Mouse (Mus musculus) CH12.LX (cell line): ENCODE measurements at regions not wholly inside any gene's neighbourhood (a gene's known extent, or its start where the extent isn't known, plus 50 kb on each side); places are given as distances from the start of the nearest gene placed in this dataset.

Experiments used
- CTCF ChIP-seq, 2 experiments: IDR thresholded peaks in 1 of 2; conservative IDR thresholded peaks in 1 of 2; 2 replicates each; pipeline ENCODE4 v1.5.1; 2011 to 2012; ENCODE audit warnings: low read depth in 2 of 2, low read length in 2 of 2, improper control_type of control experiment in 1 of 2, inconsistent platforms in 1 of 2, mild to moderate bottlenecking in 1 of 2, moderate library complexity in 1 of 2
- EP300 ChIP-seq: IDR thresholded peaks from 2 replicates; pipeline ENCODE4 v1.6.1; 2011; ENCODE audit warnings: low read length, improper control_type of control experiment
- HCFC1 ChIP-seq: IDR thresholded peaks from 2 replicates; pipeline ENCODE4 v1.6.1; 2012; ENCODE audit warnings: low read depth, mild to moderate bottlenecking, inconsistent platforms, low read length, improper control_type of control experiment
- NRF1 ChIP-seq: IDR thresholded peaks from 2 replicates; pipeline ENCODE4 v1.6.1; 2014; ENCODE audit warnings: low read depth, mild to moderate bottlenecking, inconsistent platforms, low read length, improper control_type of control experiment, moderate library complexity
- POLR2A ChIP-seq: IDR thresholded peaks from 2 replicates; pipeline ENCODE4 v1.6.1; 2011; ENCODE audit warnings: low read depth, mild to moderate bottlenecking, improper control_type of control experiment, low read length
- UBTF ChIP-seq: IDR thresholded peaks from 2 replicates; pipeline ENCODE4 v1.6.1; 2012; ENCODE audit warnings: low read depth, mild to moderate bottlenecking, inconsistent platforms, low read length, improper control_type of control experiment, moderate library complexity
- ZKSCAN1 ChIP-seq: IDR thresholded peaks from 2 replicates; pipeline ENCODE4 v1.6.1; 2012; ENCODE audit warnings: low read depth, inconsistent platforms, low read length, improper control_type of control experiment, borderline replicate concordance
- ZNF384 ChIP-seq: IDR thresholded peaks from 2 replicates; pipeline ENCODE4 v1.6.1; 2012; ENCODE audit warnings: low read depth, low read length, improper control_type of control experiment, inconsistent platforms

DNA sequence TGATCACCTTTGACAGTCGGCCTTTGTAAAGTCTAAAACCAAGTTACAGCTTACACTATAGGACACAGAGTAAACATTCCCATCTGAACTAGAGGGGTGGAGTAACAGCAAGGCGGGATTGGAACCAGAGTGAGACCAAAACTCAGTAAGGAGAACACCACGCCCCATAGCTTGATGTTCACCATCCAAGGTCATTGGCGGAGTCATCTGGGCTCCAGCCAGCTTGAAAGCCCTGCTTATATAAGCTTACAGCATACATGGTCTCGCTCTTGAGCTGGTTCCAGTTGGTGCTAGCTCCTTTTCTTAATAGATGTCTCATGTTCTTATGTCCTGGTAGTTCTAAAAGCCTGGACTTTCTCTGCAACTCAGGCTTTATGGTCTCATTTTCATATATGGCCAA is 236.4 kb upstream of the Gm21798 start:
- TF ChIP-seq ZKSCAN1 (no peak), ZNF384 (no peak), HCFC1 (no peak), CTCF (conservative IDR thresholded peaks at IDR 0.05 in 1 of 2, IDR thresholded peaks at IDR 0.05 in 1 of 2; ENCODE audit: low read depth in 2 of 2, low read length in 2 of 2) (no peak), POLR2A (no peak), NRF1 (no peak), EP300 (no peak), UBTF (no peak)
